Mouse (Mus musculus) olfactory bulb, adult 2 months (tissue): Measurements from ENCODE around the gene Xdh.

Experiments
- CTCF ChIP-seq: fragments of 200-500 bp; IDR thresholded peaks from 2 replicates; pipeline ENCODE4 v1.5.1; 2012; ENCODE audit warnings: low read depth, mild to moderate bottlenecking, low read length, moderate library complexity; ENCODE audit not compliant: insufficient read depth
- POLR2A ChIP-seq: fragments of 200-500 bp; IDR thresholded peaks from 2 replicates; pipeline ENCODE4 v1.6.1; 2012; ENCODE audit warnings: mild to moderate bottlenecking, low read depth, low read length, moderate library complexity; ENCODE audit not compliant: insufficient read depth

DNA sequence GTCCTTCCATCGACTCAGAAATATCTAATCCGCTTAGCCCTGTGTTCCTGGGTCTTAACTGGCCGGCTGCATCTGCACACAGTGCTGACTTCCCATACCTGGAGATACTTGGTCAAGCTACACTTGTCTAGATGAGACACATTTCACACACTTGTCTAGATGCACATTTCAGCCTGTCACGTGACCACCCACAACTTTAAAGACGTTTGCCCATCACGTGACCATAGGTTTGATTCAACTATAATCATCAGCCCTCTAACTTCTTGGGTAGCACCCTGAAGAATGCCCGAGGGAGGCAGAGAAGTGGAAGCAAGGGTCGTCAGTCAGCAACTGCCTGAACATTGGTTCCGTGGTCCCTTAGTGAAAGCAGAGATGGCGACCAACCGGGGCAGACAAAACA, 22.7 kb upstream of the Xdh start:
- TF ChIP-seq POLR2A = no peak
- no peak for TF ChIP-seq CTCF
